Mouse (Mus musculus): ENCODE measurements at regions not wholly inside any gene's neighbourhood (a gene's known extent, or its start where the extent isn't known, plus 50 kb on each side); places are given as distances from the start of the nearest gene placed in this dataset.

- ATAC-seq (ENCODE audit: low FRiP score) (peak; percentile 89), DNase-seq (ENCODE audit: low spot score) (peak; percentile 86)
- Histone ChIP-seq H3K4me3 (replicated peaks; ENCODE audit: low read length) (no peak overlapping the region), H3K9ac (no peak overlapping the region), H3K4me2 (replicated peaks) (peak overlapping the region; percentile 39), H3K27me3 (ENCODE audit: control insufficient read depth, insufficient read depth, low read length) (no peaks in the 10 kb centered on the region), H3K4me1 (replicated peaks; ENCODE audit: control insufficient read depth, insufficient read depth, low read length) (peaks cover 31% of the 10 kb centered on the region), H3K36me3 (replicated peaks; ENCODE audit: control insufficient read depth, insufficient read depth) (no peaks in the 10 kb centered on the region), H3K27ac (peak overlapping the region; percentile 87), H3K9me3 (ENCODE audit: control insufficient read depth, low read length) (no peaks in the 10 kb centered on the region)
- 14% methylated on average over 7 of the region's 7 CpGs for WGBS
Measured at GRCm38 (mm10) chr16:42717828-42718412, 157.8 kb upstream of the Zbtb20 start.

GRCm38 (mm10) chr16:42717075-42717827 is 158.4 kb upstream of the Zbtb20 start:
- ATAC-seq (ENCODE audit: low FRiP score) (peak; percentile 61), DNase-seq (ENCODE audit: low spot score) (peak; percentile 38)
- no peak overlapping the region for H3K9ac ChIP-seq
- H3K27ac ChIP-seq: peak overlapping the region; percentile 87
- H3K9me3 ChIP-seq (ENCODE audit: control insufficient read depth, low read length): no peaks in the 10 kb centered on the region
- WGBS: 38% methylated on average over 9 of the region's 9 CpGs
- H3K27me3 ChIP-seq (ENCODE audit: control insufficient read depth, insufficient read depth, low read length): no peaks in the 10 kb centered on the region
- H3K4me2 ChIP-seq (replicated peaks): peak overlapping the region; percentile 39
- H3K4me3 ChIP-seq (replicated peaks; ENCODE audit: low read length): no peak overlapping the region
- no peaks in the 10 kb centered on the region for H3K36me3 ChIP-seq (replicated peaks; ENCODE audit: control insufficient read depth, insufficient read depth)
- peaks cover 31% of the 10 kb centered on the region for H3K4me1 ChIP-seq (replicated peaks; ENCODE audit: control insufficient read depth, insufficient read depth, low read length)

- no peak for ATAC-seq (ENCODE audit: low FRiP score)
- no peaks in the 10 kb centered on the region for H3K4me1 ChIP-seq (replicated peaks; ENCODE audit: control insufficient read depth, insufficient read depth, low read length)
- no peak overlapping the region for H3K27ac ChIP-seq
- H3K9me3 ChIP-seq (ENCODE audit: control insufficient read depth, low read length): no peaks in the 10 kb centered on the region
- WGBS: 14% methylated on average over 4 of the region's 4 CpGs
- H3K4me3 ChIP-seq (replicated peaks; ENCODE audit: low read length): no peak overlapping the region
- DNase-seq (ENCODE audit: low spot score): no peak
- no peak overlapping the region for H3K9ac ChIP-seq
- H3K4me2 ChIP-seq (replicated peaks): no peak overlapping the region
- H3K27me3 ChIP-seq (ENCODE audit: control insufficient read depth, insufficient read depth, low read length): no peaks in the 10 kb centered on the region
- no peaks in the 10 kb centered on the region for H3K36me3 ChIP-seq (replicated peaks; ENCODE audit: control insufficient read depth, insufficient read depth)
Measured at GRCm38 (mm10) chr16:42702676-42703075, 173.0 kb upstream of the Zbtb20 start.

GRCm38 (mm10) chr16:42681196-42681595 is 194.5 kb upstream of the Zbtb20 start:
- WGBS: 83% methylated on average over 3 of the region's 3 CpGs

GRCm38 (mm10) chr16:42677211-42677610 is 198.5 kb upstream of the Zbtb20 start:
- WGBS: 91% methylated on average over 5 of the region's 5 CpGs
- no peak overlapping the region for H3K4me3 ChIP-seq (replicated peaks; ENCODE audit: low read length)
- DNase-seq (ENCODE audit: low spot score) (no peak), ATAC-seq (ENCODE audit: low FRiP score) (no peak)
- no peaks in the 10 kb centered on the region for H3K4me1 ChIP-seq (replicated peaks; ENCODE audit: control insufficient read depth, insufficient read depth, low read length)
- no peak overlapping the region for H3K27ac ChIP-seq
- no peak overlapping the region for H3K4me2 ChIP-seq (replicated peaks)
- no peaks in the 10 kb centered on the region for H3K27me3 ChIP-seq (ENCODE audit: control insufficient read depth, insufficient read depth, low read length)
- H3K9me3 ChIP-seq (ENCODE audit: control insufficient read depth, low read length): no peaks in the 10 kb centered on the region
- no peaks in the 10 kb centered on the region for H3K36me3 ChIP-seq (replicated peaks; ENCODE audit: control insufficient read depth, insufficient read depth)
- H3K9ac ChIP-seq: no peak overlapping the region

More at GRCm38 (mm10) chr16:42681196-42681595, 194.5 kb upstream of the Zbtb20 start:
- no peak overlapping the region for H3K27ac ChIP-seq
- DNase-seq (ENCODE audit: low spot score): no peak
- no peaks in the 10 kb centered on the region for H3K27me3 ChIP-seq (ENCODE audit: control insufficient read depth, insufficient read depth, low read length)
- H3K4me3 ChIP-seq (replicated peaks; ENCODE audit: low read length): no peak overlapping the region
- H3K9ac ChIP-seq: no peak overlapping the region
- no peaks in the 10 kb centered on the region for H3K9me3 ChIP-seq (ENCODE audit: control insufficient read depth, low read length)
- H3K4me2 ChIP-seq (replicated peaks): no peak overlapping the region
- no peaks in the 10 kb centered on the region for H3K36me3 ChIP-seq (replicated peaks; ENCODE audit: control insufficient read depth, insufficient read depth)
- H3K4me1 ChIP-seq (replicated peaks; ENCODE audit: control insufficient read depth, insufficient read depth, low read length): no peaks in the 10 kb centered on the region
- ATAC-seq (ENCODE audit: low FRiP score): no peak

- no peaks in the 10 kb centered on the region for H3K27me3 ChIP-seq (ENCODE audit: control insufficient read depth, insufficient read depth, low read length)
- DNase-seq (ENCODE audit: low spot score) (no peak), ATAC-seq (ENCODE audit: low FRiP score) (no peak)
- no peaks in the 10 kb centered on the region for H3K4me1 ChIP-seq (replicated peaks; ENCODE audit: control insufficient read depth, insufficient read depth, low read length)
- H3K9ac ChIP-seq: no peak overlapping the region
- 84% methylated on average over 5 of the region's 5 CpGs for WGBS
- no peaks in the 10 kb centered on the region for H3K9me3 ChIP-seq (ENCODE audit: control insufficient read depth, low read length)
- no peaks in the 10 kb centered on the region for H3K36me3 ChIP-seq (replicated peaks; ENCODE audit: control insufficient read depth, insufficient read depth)
- H3K27ac ChIP-seq: no peak overlapping the region
- H3K4me3 ChIP-seq (replicated peaks; ENCODE audit: low read length): no peak overlapping the region
- no peak overlapping the region for H3K4me2 ChIP-seq (replicated peaks)
Measured at GRCm38 (mm10) chr16:42676406-42677075, 199.1 kb upstream of the Zbtb20 start.

GRCm38 (mm10) chr16:42675031-42675430 is 200.7 kb upstream of the Zbtb20 start:
- DNase-seq (ENCODE audit: low spot score) (no peak), ATAC-seq (ENCODE audit: low FRiP score) (no peak)
- WGBS: 91% methylated on average over 3 of the region's 3 CpGs
- H3K9me3 ChIP-seq (ENCODE audit: control insufficient read depth, low read length): no peaks in the 10 kb centered on the region
- H3K27me3 ChIP-seq (ENCODE audit: control insufficient read depth, insufficient read depth, low read length): no peaks in the 10 kb centered on the region
- H3K36me3 ChIP-seq (replicated peaks; ENCODE audit: control insufficient read depth, insufficient read depth): no peaks in the 10 kb centered on the region
- H3K27ac ChIP-seq: no peak overlapping the region
- no peaks in the 10 kb centered on the region for H3K4me1 ChIP-seq (replicated peaks; ENCODE audit: control insufficient read depth, insufficient read depth, low read length)
- no peak overlapping the region for H3K9ac ChIP-seq
- no peak overlapping the region for H3K4me3 ChIP-seq (replicated peaks; ENCODE audit: low read length)
- no peak overlapping the region for H3K4me2 ChIP-seq (replicated peaks)

- Histone ChIP-seq H3K4me1 (replicated peaks; ENCODE audit: control insufficient read depth, insufficient read depth, low read length) (no peaks in the 10 kb centered on the region), H3K9me3 (ENCODE audit: control insufficient read depth, low read length) (no peaks in the 10 kb centered on the region), H3K4me3 (replicated peaks; ENCODE audit: low read length) (no peak overlapping the region), H3K4me2 (replicated peaks) (no peak overlapping the region), H3K36me3 (replicated peaks; ENCODE audit: control insufficient read depth, insufficient read depth) (no peaks in the 10 kb centered on the region), H3K9ac (no peak overlapping the region), H3K27ac (no peak overlapping the region), H3K27me3 (ENCODE audit: control insufficient read depth, insufficient read depth, low read length) (no peaks in the 10 kb centered on the region)
- 26% methylated on average over 3 of the region's 3 CpGs for WGBS
- DNase-seq (ENCODE audit: low spot score): no peak
- ATAC-seq (ENCODE audit: low FRiP score): no peak
Measured at GRCm38 (mm10) chr16:42666601-42667000, 209.1 kb upstream of the Zbtb20 start.

GRCm38 (mm10) chr16:42651904-42652732 is 223.6 kb upstream of the Zbtb20 start:
- WGBS: 68% methylated on average over 10 of the region's 10 CpGs
- no peaks in the 10 kb centered on the region for H3K27me3 ChIP-seq (ENCODE audit: control insufficient read depth, insufficient read depth, low read length)
- no peak overlapping the region for H3K9ac ChIP-seq
- peak overlapping the region; percentile 71 for H3K27ac ChIP-seq
- no peak overlapping the region for H3K4me3 ChIP-seq (replicated peaks; ENCODE audit: low read length)
- no peak; the same call in 1 of the 2 replicates for ATAC-seq (ENCODE audit: low FRiP score)
- no peak overlapping the region for H3K4me2 ChIP-seq (replicated peaks)
- no peak for DNase-seq (ENCODE audit: low spot score)
- H3K4me1 ChIP-seq (replicated peaks; ENCODE audit: control insufficient read depth, insufficient read depth, low read length): no peaks in the 10 kb centered on the region
- H3K36me3 ChIP-seq (replicated peaks; ENCODE audit: control insufficient read depth, insufficient read depth): no peaks in the 10 kb centered on the region
- peaks cover 4% of the 10 kb centered on the region; the same call in 1 of the 2 replicates for H3K9me3 ChIP-seq (ENCODE audit: control insufficient read depth, low read length)
